Mouse (Mus musculus) liver, embryonic 14.5 days (tissue): Measurements from ENCODE around the gene Nudt7. TPM values are rescaled to one million over a fixed set of nuclear protein-coding genes. Genes with fewer than 3 reads are reported as not detected.

Source experiments
- ATAC-seq: fragments of 200-750 bp; cut with Nextera tagmentation; 2 replicates; pipeline ENCODE4 v1.8.0; 2017; ENCODE audit warnings: moderate number of reproducible peaks, mild to moderate bottlenecking, moderate library complexity; ENCODE audit not compliant: insufficient read depth
- DNase-seq, 3 experiments: peaks; one replicate each; pipeline ENCODE4 v3.0.0-alpha.2; 2012 to 2013; ENCODE audit warnings: low read depth in 3 of 3, low spot score in 3 of 3
- H3K27ac ChIP-seq: fragments of 300-500 bp; sonication (generic); 2 replicates; pipeline ENCODE4 v1.5.1; 2014; ENCODE audit warnings: moderate library complexity, mild to moderate bottlenecking, control low read depth, inconsistent platforms
- H3K27me3 ChIP-seq: fragments of 300-500 bp; sonication (generic); 2 replicates; pipeline ENCODE4 v1.6.1; 2014; ENCODE audit warnings: mild to moderate bottlenecking, low read length, moderate library complexity; ENCODE audit not compliant: control insufficient read depth, insufficient read depth
- H3K36me3 ChIP-seq: fragments of 300-500 bp; sonication (generic); replicated peaks from 2 replicates; pipeline ENCODE4 v1.6.1; 2014; ENCODE audit warnings: low read depth; ENCODE audit not compliant: control insufficient read depth, insufficient read depth
- H3K4me1 ChIP-seq, 2 experiments: fragments of 200-500 bp in 1 of 2; fragments of 300-500 bp in 1 of 2; sonication (generic) in 1 of 2; replicated peaks; 2 replicates each; pipeline ENCODE4 v1.6.1; 2012 to 2014; ENCODE audit warnings: antibody characterized with exemption in 1 of 2, inconsistent platforms in 1 of 2, low read length in 1 of 2; ENCODE audit not compliant: control insufficient read depth in 2 of 2, insufficient read depth in 2 of 2
- H3K4me2 ChIP-seq: fragments of 300-500 bp; sonication (generic); 2 replicates; pipeline ENCODE4 v1.6.1; 2014; ENCODE audit warnings: low read depth, mild to moderate bottlenecking, control low read depth, moderate library complexity
- H3K4me3 ChIP-seq, 2 experiments: fragments of 200-500 bp in 1 of 2; fragments of 300-500 bp in 1 of 2; sonication (generic) in 1 of 2; 2 replicates each; pipeline ENCODE4 v1.5.1; 2012 to 2014; ENCODE audit warnings: low read depth in 2 of 2, low read length in 2 of 2, mild to moderate bottlenecking in 2 of 2, control low read depth in 1 of 2, inconsistent platforms in 1 of 2, moderate library complexity in 1 of 2; ENCODE audit not compliant: insufficient read depth in 1 of 2
- H3K9ac ChIP-seq: fragments of 300-500 bp; sonication (generic); replicated peaks from 2 replicates; pipeline ENCODE4 v1.6.1; 2014; ENCODE audit warnings: mild to moderate bottlenecking, control low read depth, moderate library complexity
- H3K9me3 ChIP-seq: fragments of 300-500 bp; sonication (generic); 2 replicates; pipeline ENCODE4 v1.6.1; 2016; ENCODE audit warnings: low read length, mixed read lengths; ENCODE audit not compliant: control insufficient read depth
- CTCF ChIP-seq: IDR thresholded peaks from 2 replicates; pipeline ENCODE4 v1.5.1; 2016; ENCODE audit warnings: antibody characterized with exemption, low read depth, control low read depth
- EP300 ChIP-seq: IDR thresholded peaks from 2 replicates; pipeline ENCODE4 v1.6.1; 2016; ENCODE audit warnings: antibody characterized with exemption, low read depth
- WGBS: fragments of 180-500 bp; shearing (Covaris S2); extraction: QIAGEN DNeasy Blood & Tissue Kit; methylation state at CpG from one replicate; pipeline ENCODE4 v1.1.7; 2014; ENCODE audit not compliant: insufficient replicate concordance; 5-methylcytosine and 5-hydroxymethylcytosine counted together
- polyA plus RNA-seq, 2 experiments: library from polyadenylated mRNA; depleted of rRNA in 1 of 2; stranded (reverse) in 1 of 2; unstranded in 1 of 2; fragments of >200 nt; fragmentation: Nextera tagmentation in 1 of 2; extraction: Ambion mirVana in 1 of 2; gene quantifications; 2 replicates each; pipeline versions ENCODE4 v1.2.1 to v1.2.3; 2012 to 2014

Nudt7 gene
- polyA plus RNA-seq, 2 experiments, result 9.0 to 18.9 TPM

GRCm38 (mm10) chr8:114100561-114101206 lies 32.7 kb upstream of the Nudt7 start:
- Histone ChIP-seq H3K27ac (no peak overlapping the region), H3K36me3 (no peaks in the 10 kb centered on the region), H3K9ac (no peak overlapping the region), H3K9me3 (no peaks in the 10 kb centered on the region), H3K4me2 (no peak overlapping the region), H3K27me3 (no peaks in the 10 kb centered on the region), H3K4me3 (no peak overlapping the region), H3K4me1 (no peaks in the 10 kb centered on the region)
- no peak for ATAC-seq
- WGBS, result 47% methylated on average over 14 of the region's 14 CpGs
- DNase-seq, result no peak
- TF ChIP-seq EP300 (no peak), CTCF (no peak)

- Histone ChIP-seq H3K36me3 (no peaks in the 10 kb centered on the region), H3K9me3 (no peaks in the 10 kb centered on the region), H3K9ac (no peak overlapping the region), H3K27me3 (no peaks in the 10 kb centered on the region), H3K27ac (no peak overlapping the region), H3K4me1 (no peaks in the 10 kb centered on the region), H3K4me3 (no peak overlapping the region), H3K4me2 (no peak overlapping the region)
- WGBS, result 62% methylated on average over 7 of the region's 7 CpGs
- ATAC-seq (no peak), DNase-seq (no peak)
- no peak for TF ChIP-seq CTCF
- no peak for TF ChIP-seq EP300
Measured at GRCm38 (mm10) chr8:114103401-114103800, 30.0 kb upstream of the Nudt7 start.

GRCm38 (mm10) chr8:114105971-114106370 lies 27.4 kb upstream of the Nudt7 start:
- WGBS, result 59% methylated on average over 5 of the region's 5 CpGs
- no peak for TF ChIP-seq CTCF
- no peak for TF ChIP-seq EP300
- H3K9me3 ChIP-seq, result no peaks in the 10 kb centered on the region
- H3K4me1 ChIP-seq, result no peaks in the 10 kb centered on the region
- H3K4me2 ChIP-seq, result no peak overlapping the region
- H3K27me3 ChIP-seq, result no peaks in the 10 kb centered on the region
- no peaks in the 10 kb centered on the region for H3K36me3 ChIP-seq
- H3K9ac ChIP-seq, result no peak overlapping the region
- no peak overlapping the region for H3K27ac ChIP-seq
- no peak for ATAC-seq
- DNase-seq, result no peak
- no peak overlapping the region for H3K4me3 ChIP-seq

DNA sequence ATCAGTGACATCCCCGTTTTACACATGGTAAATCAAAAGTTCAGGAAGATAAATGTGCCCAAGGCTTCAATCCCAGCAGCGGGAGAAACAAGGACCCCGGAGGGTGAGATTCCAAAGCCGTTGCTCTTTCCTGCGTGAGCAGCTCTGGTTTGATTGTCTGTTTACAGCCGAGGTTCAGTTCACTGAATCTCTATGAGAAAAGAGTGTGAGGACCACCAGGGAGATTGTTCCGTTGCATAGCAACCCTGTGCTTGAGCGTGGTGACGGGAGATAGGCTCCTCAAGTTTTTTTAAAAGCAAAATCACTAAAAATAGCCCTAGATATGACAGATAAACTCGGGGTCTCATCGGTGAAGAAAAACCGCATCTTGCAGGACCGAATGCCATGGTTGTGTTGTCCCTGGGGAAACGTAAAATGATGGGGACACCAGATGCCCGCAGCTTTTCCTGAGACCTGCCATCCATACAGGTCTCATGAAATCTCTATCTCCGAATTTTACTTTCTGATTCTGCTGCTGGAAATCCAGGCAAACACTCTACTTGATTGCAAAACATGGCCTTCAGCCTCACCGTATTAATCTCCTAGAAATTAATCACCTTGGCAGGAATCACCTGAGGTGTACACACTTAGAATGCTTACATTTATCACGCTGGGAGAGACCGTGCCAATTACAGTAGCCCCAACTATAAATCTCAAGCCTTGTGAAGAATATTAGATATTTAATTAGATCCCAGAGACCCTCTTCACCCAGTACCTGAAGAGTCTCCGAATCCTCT lies 23.8 kb upstream of the Nudt7 start:
- no peak for TF ChIP-seq EP300
- no peak for TF ChIP-seq CTCF
- Histone ChIP-seq H3K4me1 (no peaks in the 10 kb centered on the region), H3K4me2 (no peak overlapping the region), H3K4me3 (no peak overlapping the region), H3K9ac (no peak overlapping the region), H3K9me3 (no peaks in the 10 kb centered on the region), H3K36me3 (no peaks in the 10 kb centered on the region), H3K27me3 (no peaks in the 10 kb centered on the region), H3K27ac (no peak overlapping the region)
- DNase-seq (no peak), ATAC-seq (no peak)
- 62% methylated on average over 20 of the region's 20 CpGs for WGBS

- Histone ChIP-seq H3K4me2 (no peak overlapping the region), H3K27ac (no peak overlapping the region), H3K9me3 (no peaks in the 10 kb centered on the region), H3K4me3 (no peak overlapping the region), H3K36me3 (no peaks in the 10 kb centered on the region), H3K9ac (no peak overlapping the region), H3K4me1 (peaks cover 0 to 4% of the 10 kb centered on the region in 2 experiments; a peak in 1 of 4 replicates), H3K27me3 (no peaks in the 10 kb centered on the region)
- TF ChIP-seq EP300, result no peak
- no peak for TF ChIP-seq CTCF
- ATAC-seq (no peak), DNase-seq (no peak)
- 59% methylated on average over 1 of the region's 1 CpGs for WGBS
Measured at GRCm38 (mm10) chr8:114115076-114115475, 18.3 kb upstream of the Nudt7 start.
